Comparison of ENCODE assay signal across 8 mouse cellular contexts in genomic region chr12:36207072-36207799, GRCm38 (mm10). TPM values are rescaled to one million over a fixed set of nuclear protein-coding genes. Genes with fewer than 3 reads are reported as not detected.
A peak's percentile ranks its signal among the peaks of the same experiment; 100 is the strongest.
DNase-seq lines count a peak whose midpoint lies in the region; ATAC-seq and TF ChIP-seq lines count a peak whose summit lies in the region.

No protein-coding gene starts in this region.

- H3K9ac ChIP-seq in forebrain, embryonic 16.5 days (replicated peaks; ENCODE audit: low read depth, low read length) = no peak overlapping the region; the same call in 1 of the 2 replicates
- no peak overlapping the region for H3K9ac ChIP-seq in heart, postnatal 0 days (replicated peaks; ENCODE audit: low read depth, low read length)
- no peak overlapping the region for H3K9ac ChIP-seq in lung, embryonic 16.5 days (ENCODE audit: low read length)

- WGBS in forebrain, embryonic 16.5 days = 31% methylated on average over 9 of the region's 9 CpGs
- WGBS in heart, postnatal 0 days = 40% methylated on average over 9 of the region's 9 CpGs
- 48% methylated on average over 9 of the region's 9 CpGs for WGBS in lung, embryonic 16.5 days

- H3K27me3 ChIP-seq in forebrain, embryonic 16.5 days (replicated peaks; ENCODE audit: control insufficient read depth, insufficient read depth, low read length) = no peaks in the 10 kb centered on the region
- no peaks in the 10 kb centered on the region for H3K27me3 ChIP-seq in heart, postnatal 0 days (ENCODE audit: control insufficient read depth, insufficient read depth, low read length)
- H3K27me3 ChIP-seq in lung, embryonic 16.5 days (ENCODE audit: control insufficient read depth, insufficient read depth, low read depth, low read length) = no peaks in the 10 kb centered on the region

- peak; percentile 78 for DNase-seq in Muller cell, postnatal 12 days (ENCODE audit: inconsistent ontology term)
- DNase-seq in brain, embryonic 14.5 days (ENCODE audit: low read depth) = peak; percentile 95
- DNase-seq in heart, postnatal 0 days (ENCODE audit: low spot score) = peak; percentile 82
- peak; percentile 79 for DNase-seq in kidney, postnatal 10 days
- peak; percentile 23 for DNase-seq in ovary, postnatal 36 days (ENCODE audit: low spot score)
- no peak for DNase-seq in spleen, adult 18-20 months

- H3K9me3 ChIP-seq in forebrain, embryonic 16.5 days (ENCODE audit: control insufficient read depth, low read length) = no peaks in the 10 kb centered on the region
- no peaks in the 10 kb centered on the region for H3K9me3 ChIP-seq in heart, postnatal 0 days (replicated peaks; ENCODE audit: control insufficient read depth, low read length)
- H3K9me3 ChIP-seq in lung, embryonic 16.5 days (ENCODE audit: control insufficient read depth, low read length) = no peaks in the 10 kb centered on the region

- H3K27ac ChIP-seq in forebrain, embryonic 16.5 days (ENCODE audit: low read length) = no peak overlapping the region
- no peak overlapping the region for H3K27ac ChIP-seq in heart, postnatal 0 days (ENCODE audit: low read depth)
- H3K27ac ChIP-seq in lung, embryonic 16.5 days (ENCODE audit: low read length) = no peak overlapping the region

- peak; percentile 95 for ATAC-seq in forebrain, embryonic 16.5 days
- ATAC-seq in heart, postnatal 0 days (ENCODE audit: insufficient read depth, low read depth) = peak; percentile 86
- ATAC-seq in lung, embryonic 16.5 days (ENCODE audit: low read depth) = peak; percentile 96

- no peak for TF ChIP-seq CTCF in brain, embryonic 14.5 days (IDR thresholded peaks at IDR 0.05; ENCODE audit: borderline replicate concordance, extremely low read depth, insufficient read depth, insufficient read length)
- TF ChIP-seq CTCF in heart, postnatal 0 days (IDR thresholded peaks at IDR 0.05; ENCODE audit: low read depth) = no peak

- TF ChIP-seq POLR2A in brain, embryonic 14.5 days (IDR thresholded peaks at IDR 0.05; ENCODE audit: borderline replicate concordance, extremely low read depth, insufficient read depth, insufficient read length, poor library complexity, severe bottlenecking) = no peak

- H3K4me2 ChIP-seq in forebrain, embryonic 16.5 days (ENCODE audit: low read length) = peak overlapping the region; percentile 30
- peak overlapping the region; percentile 36; the same call in 1 of the 2 replicates for H3K4me2 ChIP-seq in heart, postnatal 0 days (ENCODE audit: low read depth, low read length)
- H3K4me2 ChIP-seq in lung, embryonic 16.5 days (ENCODE audit: low read depth, low read length) = peak overlapping the region; percentile 47

- peaks cover 7% of the 10 kb centered on the region; the same call in 1 of the 2 replicates for H3K4me1 ChIP-seq in forebrain, embryonic 16.5 days (replicated peaks; ENCODE audit: control insufficient read depth, insufficient read depth, low read length)
- no peaks in the 10 kb centered on the region for H3K4me1 ChIP-seq in heart, postnatal 0 days (ENCODE audit: control insufficient read depth, insufficient read depth)
- peaks cover 7% of the 10 kb centered on the region; the same call in 1 of the 2 replicates for H3K4me1 ChIP-seq in lung, embryonic 16.5 days (replicated peaks; ENCODE audit: control insufficient read depth, insufficient read depth, low read length)

- H3K36me3 ChIP-seq in forebrain, embryonic 16.5 days (ENCODE audit: control insufficient read depth, insufficient read depth) = no peaks in the 10 kb centered on the region
- H3K36me3 ChIP-seq in heart, postnatal 0 days (replicated peaks; ENCODE audit: control insufficient read depth, insufficient read depth, low read length) = no peaks in the 10 kb centered on the region
- H3K36me3 ChIP-seq in lung, embryonic 16.5 days (ENCODE audit: control insufficient read depth, insufficient read depth, low read length) = no peaks in the 10 kb centered on the region

- TF ChIP-seq EP300 in heart, postnatal 0 days (IDR thresholded peaks at IDR 0.05; ENCODE audit: low read depth) = no peak

- no peak overlapping the region for H3K4me3 ChIP-seq in forebrain, embryonic 16.5 days (replicated peaks; ENCODE audit: low read length)
- H3K4me3 ChIP-seq in heart, postnatal 0 days (ENCODE audit: low read depth, low read length) = no peak overlapping the region
- H3K4me3 ChIP-seq in lung, embryonic 16.5 days (ENCODE audit: low read length) = peak overlapping the region; percentile 24

RNA-seq across cellular contexts. Expression of gene Lrrc72, which starts 46.0 kb away (rescaled TPM):
- polyA plus RNA-seq in brain, embryonic 14.5 days (2012; rRNA removed) = not detected in 2 replicates
- not detected in 2 replicates for polyA plus RNA-seq in forebrain, embryonic 16.5 days (2015; fragmentation: Nextera tagmentation; extraction: Ambion mirVana)
- not detected in 2 replicates for total RNA-seq in heart, postnatal 0 days (2014; rRNA removed; ENCODE audit: low replicate concordance)
- polyA plus RNA-seq in heart, postnatal 0 days (2015; fragmentation: Nextera tagmentation; extraction: Ambion mirVana) = not detected in 2 replicates
- not detected in 2 replicates for polyA plus RNA-seq in lung, embryonic 16.5 days (2015; fragmentation: Nextera tagmentation; extraction: Ambion mirVana)

RNA-seq across cellular contexts. Expression of gene Bzw2, which starts 49.4 kb away (rescaled TPM):
- polyA plus RNA-seq in brain, embryonic 14.5 days (2012; rRNA removed) = 225 and 239 TPM in 2 replicates
- polyA plus RNA-seq in forebrain, embryonic 16.5 days (2015; fragmentation: Nextera tagmentation; extraction: Ambion mirVana) = 542 and 586 TPM in 2 replicates
- 147 and 151 TPM in 2 replicates for total RNA-seq in heart, postnatal 0 days (2014; rRNA removed; ENCODE audit: low replicate concordance)
- 189 and 203 TPM in 2 replicates for polyA plus RNA-seq in heart, postnatal 0 days (2015; fragmentation: Nextera tagmentation; extraction: Ambion mirVana)
- 132 and 157 TPM in 2 replicates for polyA plus RNA-seq in lung, embryonic 16.5 days (2015; fragmentation: Nextera tagmentation; extraction: Ambion mirVana)

RNA-seq across cellular contexts. Expression of gene Ankmy2, which starts 50.3 kb away (rescaled TPM):
- polyA plus RNA-seq in brain, embryonic 14.5 days (2012; rRNA removed) = 29.9 and 39.5 TPM in 2 replicates
- polyA plus RNA-seq in forebrain, embryonic 16.5 days (2015; fragmentation: Nextera tagmentation; extraction: Ambion mirVana) = 64.4 and 64.7 TPM in 2 replicates
- total RNA-seq in heart, postnatal 0 days (2014; rRNA removed; ENCODE audit: low replicate concordance) = 8.9 and 9.9 TPM in 2 replicates
- 23.1 and 24.8 TPM in 2 replicates for polyA plus RNA-seq in heart, postnatal 0 days (2015; fragmentation: Nextera tagmentation; extraction: Ambion mirVana)
- 36.9 and 39.2 TPM in 2 replicates for polyA plus RNA-seq in lung, embryonic 16.5 days (2015; fragmentation: Nextera tagmentation; extraction: Ambion mirVana)

Comparison
In these comparisons a context has a peak if more than half of its experiments do, and no peak if none do; other contexts are left out.
1. DNase-seq: peak in Muller cell, postnatal 12 days (single experiment), brain, embryonic 14.5 days (single experiment), heart, postnatal 0 days (single experiment), kidney, postnatal 10 days (single experiment) and ovary, postnatal 36 days (single experiment); none in spleen, adult 18-20 months (0 of 2).
2. Peak in every context shown above with its lines, with median percentiles within 50 percentile points of each other: ATAC-seq and H3K4me2 ChIP-seq.